In genomic region chr6:91110323-91111020, GRCm38 (mm10) we compare ENCODE assay signal across 12 mouse cellular contexts. TPM values are rescaled to one million over a fixed set of nuclear protein-coding genes. Genes with fewer than 3 reads are reported as not detected.
A peak's percentile ranks its signal among the peaks of the same experiment; 100 is the strongest.
DNase-seq lines count a peak whose midpoint lies in the region; ATAC-seq and TF ChIP-seq lines count a peak whose summit lies in the region.
"Had no signal": no experiment of that assay in that cellular context is flagged by ENCODE, and none has a peak within 500 bp of the region (broad histone marks: within the 10 kb centered on the region; RNA-seq: fewer than 3 reads in every experiment).

No protein-coding gene starts in this region.

- no peaks in the 10 kb centered on the region for H3K4me1 ChIP-seq in lung, embryonic 15.5 days
- peaks cover 11% of the 10 kb centered on the region; the same call in 1 of the 2 replicates for H3K4me1 ChIP-seq in lung, adult 2 months (ENCODE audit: control insufficient read depth, insufficient read depth, low read length)
- H3K4me1 ChIP-seq in megakaryocyte, embryonic 14.5 days: peaks cover 91% of the 10 kb centered on the region
- peaks cover 7% of the 10 kb centered on the region for H3K4me1 ChIP-seq in midbrain, embryonic 14.5 days (ENCODE audit: control insufficient read depth, insufficient read depth, low read length)

- TF ChIP-seq POLR2A in lung, adult 2 months (IDR thresholded peaks at IDR 0.05; ENCODE audit: borderline replicate concordance, extremely low read depth, low read depth, low read length): no peak

- no peaks in the 10 kb centered on the region for H3K27me3 ChIP-seq in lung, embryonic 15.5 days
- H3K27me3 ChIP-seq in megakaryocyte, embryonic 14.5 days (replicated peaks): no peaks in the 10 kb centered on the region
- H3K27me3 ChIP-seq in midbrain, embryonic 14.5 days (ENCODE audit: control insufficient read depth, insufficient read depth, low read length): no peaks in the 10 kb centered on the region
- H3K27me3 ChIP-seq: intestine, embryonic 15.5 days had no signal

- no peak for ATAC-seq in lung, embryonic 15.5 days (ENCODE audit: borderline replicate concordance, extremely low read depth, low FRiP score, low TSS enrichment)
- peak; percentile 61 for ATAC-seq in common myeloid progenitor, adult 5-6 weeks (replicated peaks; ENCODE audit: low read depth, poor library complexity, severe bottlenecking)
- ATAC-seq in midbrain, embryonic 14.5 days (ENCODE audit: low FRiP score, low TSS enrichment): no peak
- ATAC-seq in monocyte, adult 5-6 weeks (replicated peaks; ENCODE audit: insufficient number of reproducible peaks, low FRiP score, low TSS enrichment, poor library complexity, severe bottlenecking): no peak
- ATAC-seq: intestine, embryonic 15.5 days had no signal

- DNase-seq in lung, adult 2 months: no peak
- DNase-seq in thymus, postnatal 36 days: peak; percentile 44 to 48
- DNase-seq in heart, postnatal 4 days: no peak
- DNase-seq in midbrain, embryonic 14.5 days: no peak
- DNase-seq: layer of hippocampus, adult 9-11 months had no signal

- no peak overlapping the region for H3K4me3 ChIP-seq in lung, embryonic 15.5 days
- no peak overlapping the region for H3K4me3 ChIP-seq in lung, adult 2 months (replicated peaks; ENCODE audit: extremely low read depth, low read depth, low read length)
- peak overlapping the region; percentile 91 for H3K4me3 ChIP-seq in megakaryocyte, embryonic 14.5 days (replicated peaks)
- no peak overlapping the region for H3K4me3 ChIP-seq in midbrain, embryonic 14.5 days (replicated peaks; ENCODE audit: low read depth, low read length)
- H3K4me3 ChIP-seq: heart, embryonic 13.5 days; intestine, embryonic 15.5 days; limb, embryonic 12.5 days had no signal

- H3K27ac ChIP-seq in lung, embryonic 15.5 days: peak overlapping the region; percentile 15; the same call in 1 of the 2 replicates
- no peak overlapping the region for H3K27ac ChIP-seq in midbrain, embryonic 14.5 days (replicated peaks; ENCODE audit: low read depth, low read length)
- H3K27ac ChIP-seq: heart, embryonic 13.5 days; intestine, embryonic 15.5 days; limb, embryonic 12.5 days had no signal

- no peak for TF ChIP-seq CTCF in lung, adult 2 months (IDR thresholded peaks at IDR 0.05; ENCODE audit: insufficient read depth, low read length)

- H3K36me3 ChIP-seq in lung, embryonic 15.5 days: no peaks in the 10 kb centered on the region
- peaks cover 25% of the 10 kb centered on the region for H3K36me3 ChIP-seq in megakaryocyte, embryonic 14.5 days (replicated peaks; ENCODE audit: low read length)
- H3K36me3 ChIP-seq in midbrain, embryonic 14.5 days (ENCODE audit: control insufficient read depth, insufficient read depth, low read length): no peaks in the 10 kb centered on the region
- H3K36me3 ChIP-seq: heart, embryonic 13.5 days; intestine, embryonic 15.5 days; limb, embryonic 12.5 days had no signal

- no peak overlapping the region for H3K9ac ChIP-seq in lung, embryonic 15.5 days
- H3K9ac ChIP-seq in midbrain, embryonic 14.5 days (replicated peaks; ENCODE audit: low read length): no peak overlapping the region
- H3K9ac ChIP-seq: heart, embryonic 13.5 days; intestine, embryonic 15.5 days; limb, embryonic 12.5 days had no signal

- WGBS in lung, embryonic 15.5 days: 49% methylated on average over 13 of the region's 13 CpGs
- WGBS in lung, adult 2 months: 62% methylated on average over 13 of the region's 13 CpGs
- WGBS in midbrain, embryonic 14.5 days: 90% methylated on average over 13 of the region's 13 CpGs

- H3K9me3 ChIP-seq in lung, embryonic 15.5 days: no peaks in the 10 kb centered on the region
- 0 out of 2 replicates have a peak, but pooled peaks cover 2% of the 10 kb centered on the region for H3K9me3 ChIP-seq in megakaryocyte, embryonic 14.5 days
- H3K9me3 ChIP-seq in midbrain, embryonic 14.5 days (ENCODE audit: control insufficient read depth, low read length): no peaks in the 10 kb centered on the region
- H3K9me3 ChIP-seq: heart, embryonic 13.5 days; intestine, embryonic 15.5 days; limb, embryonic 12.5 days had no signal

- no peak overlapping the region for H3K4me2 ChIP-seq in lung, embryonic 15.5 days
- no peak overlapping the region for H3K4me2 ChIP-seq in midbrain, embryonic 14.5 days (ENCODE audit: low read length)
- H3K4me2 ChIP-seq: heart, embryonic 13.5 days; intestine, embryonic 15.5 days; limb, embryonic 12.5 days had no signal

RNA-seq across cellular contexts. Expression of gene Nup210, which starts 6.2 kb away (rescaled TPM):
- 25.7 and 27.5 TPM in 2 replicates for polyA plus RNA-seq in lung, embryonic 15.5 days (2015; fragmentation: Nextera tagmentation; extraction: Ambion mirVana)
- 25.7 and 40.2 TPM in 2 replicates for polyA plus RNA-seq in lung, adult 2 months (2012; rRNA removed)
- 133 and 208 TPM in 2 replicates for total RNA-seq in common myeloid progenitor, adult 5-6 weeks (2017)
- polyA plus RNA-seq in megakaryocyte, embryonic 14.5 days (2012; ENCODE audit: insufficient read depth, low replicate concordance): 17.0 and 30.7 TPM in 2 replicates
- 10 to 100 TPM; 13.1 to 15.4 TPM for total RNA-seq in heart, postnatal 4 days (2021)
- polyA plus RNA-seq in midbrain, embryonic 14.5 days (2014; fragmentation: Nextera tagmentation; extraction: Ambion mirVana): 17.1 and 28.0 TPM in 2 replicates
- total RNA-seq in monocyte, adult 5-6 weeks (2017): 73.6 to 178 TPM (median 77.9 TPM) in 3 replicates

RNA-seq across cellular contexts. Expression of gene Hdac11, which starts 46.0 kb away (rescaled TPM):
- 7.5 and 8.2 TPM in 2 replicates for polyA plus RNA-seq in lung, embryonic 15.5 days (2015; fragmentation: Nextera tagmentation; extraction: Ambion mirVana)
- polyA plus RNA-seq in lung, adult 2 months (2012; rRNA removed): 18.4 and 18.7 TPM in 2 replicates
- total RNA-seq in common myeloid progenitor, adult 5-6 weeks (2017): 1.7 and 3.7 TPM in 2 replicates
- polyA plus RNA-seq in megakaryocyte, embryonic 14.5 days (2012; ENCODE audit: insufficient read depth, low replicate concordance): 0.46 TPM in 1 of 2 replicates, not detected in the other
- 10 to 100 TPM; 11.4 to 12.5 TPM for total RNA-seq in heart, postnatal 4 days (2021)
- polyA plus RNA-seq in midbrain, embryonic 14.5 days (2014; fragmentation: Nextera tagmentation; extraction: Ambion mirVana): 42.1 and 50.3 TPM in 2 replicates
- 0.43 to 1.6 TPM (median 1.3 TPM) in 3 replicates for total RNA-seq in monocyte, adult 5-6 weeks (2017)

Comparison
In these comparisons a context has a peak if more than half of its experiments do, and no peak if none do; other contexts are left out.
1. DNase-seq: peak in thymus, postnatal 36 days (2 of 2); none in lung, adult 2 months (single experiment), heart, postnatal 4 days (single experiment) and midbrain, embryonic 14.5 days (single experiment).